Mouse (Mus musculus) limb, embryonic 14.5 days (tissue): ENCODE measurements at regions not wholly inside any gene's neighbourhood (a gene's known extent, or its start where the extent isn't known, plus 50 kb on each side); places are given as distances from the start of the nearest gene placed in this dataset.

Experiments
- ATAC-seq: fragments of 200-750 bp; cut with Nextera tagmentation; 2 replicates; pipeline ENCODE4 v1.8.0; 2017; ENCODE audit warnings: low read depth, moderate number of reproducible peaks, moderate TSS enrichment; ENCODE audit not compliant: low FRiP score
- DNase-seq: peaks from one replicate; pipeline ENCODE4 v3.0.0-alpha.2; 2015; ENCODE audit warnings: low spot score
- H3K27ac ChIP-seq: fragments of 300-500 bp; sonication (generic); replicated peaks from 2 replicates; pipeline ENCODE4 v1.5.1; 2014; ENCODE audit warnings: low read depth, mild to moderate bottlenecking, low read length, moderate library complexity, mixed read lengths
- H3K27me3 ChIP-seq: fragments of 300-500 bp; sonication (generic); 2 replicates; pipeline ENCODE4 v1.6.1; 2014; ENCODE audit warnings: low read length, mixed read lengths; ENCODE audit not compliant: control insufficient read depth, insufficient read depth
- H3K36me3 ChIP-seq: fragments of 300-500 bp; sonication (generic); 2 replicates; pipeline ENCODE4 v1.6.1; 2014; ENCODE audit warnings: mild to moderate bottlenecking, low read length, moderate library complexity, mixed read lengths; ENCODE audit not compliant: control insufficient read depth, insufficient read depth
- H3K4me1 ChIP-seq: fragments of 300-500 bp; sonication (generic); 2 replicates; pipeline ENCODE4 v1.6.1; 2014; ENCODE audit warnings: antibody characterized with exemption, low read length, mixed read lengths; ENCODE audit not compliant: control insufficient read depth, insufficient read depth
- H3K4me2 ChIP-seq: fragments of 300-500 bp; sonication (generic); replicated peaks from 2 replicates; pipeline ENCODE4 v1.6.1; 2014; ENCODE audit warnings: low read depth, mild to moderate bottlenecking, low read length, moderate library complexity; ENCODE audit not compliant: severe bottlenecking
- H3K4me3 ChIP-seq: fragments of 300-500 bp; sonication (generic); replicated peaks from 2 replicates; pipeline ENCODE4 v1.5.1; 2014; ENCODE audit warnings: low read length
- H3K9ac ChIP-seq: fragments of 300-500 bp; sonication (generic); 2 replicates; pipeline ENCODE4 v1.6.1; 2014; ENCODE audit warnings: mild to moderate bottlenecking, low read depth, low read length, moderate library complexity; ENCODE audit not compliant: severe bottlenecking
- H3K9me3 ChIP-seq: fragments of 300-500 bp; sonication (generic); 2 replicates; pipeline ENCODE4 v1.6.1; 2016; ENCODE audit warnings: low read length; ENCODE audit not compliant: control insufficient read depth
- POLR2A ChIP-seq: fragments of 200-500 bp; IDR thresholded peaks from 2 replicates; pipeline ENCODE4 v1.8.0; 2012; ENCODE audit warnings: inconsistent platforms, mild to moderate bottlenecking, moderate library complexity, borderline replicate concordance; ENCODE audit not compliant: insufficient read depth, insufficient read length; ENCODE audit errors: extremely low read depth
- WGBS: fragments of 180-500 bp; shearing (Covaris S2); extraction: QIAGEN DNeasy Blood & Tissue Kit; methylation state at CpG from one replicate; pipeline ENCODE4 v1.1.7; 2014; 5-methylcytosine and 5-hydroxymethylcytosine counted together

- no peaks in the 10 kb centered on the region for H3K27me3 ChIP-seq
- H3K9me3 ChIP-seq, result no peaks in the 10 kb centered on the region
- no peak overlapping the region for H3K27ac ChIP-seq
- DNase-seq (no peak), ATAC-seq (no peak)
- H3K4me2 ChIP-seq, result no peak overlapping the region
- peaks cover 2% of the 10 kb centered on the region for H3K4me1 ChIP-seq
- TF ChIP-seq POLR2A, result no peak
- H3K9ac ChIP-seq, result no peak overlapping the region
- H3K36me3 ChIP-seq, result no peaks in the 10 kb centered on the region
- WGBS, result 72% methylated on average over 13 of the region's 13 CpGs
- no peak overlapping the region for H3K4me3 ChIP-seq
Observed at GRCm38 (mm10) chr1:59414401-59415210, 67.6 kb upstream of the Fzd7 start.

- Histone ChIP-seq H3K27me3 (no peaks in the 10 kb centered on the region), H3K4me2 (no peak overlapping the region), H3K9ac (no peak overlapping the region), H3K4me1 (no peaks in the 10 kb centered on the region), H3K36me3 (no peaks in the 10 kb centered on the region), H3K27ac (no peak overlapping the region), H3K9me3 (no peaks in the 10 kb centered on the region), H3K4me3 (no peak overlapping the region)
- ATAC-seq (no peak), DNase-seq (no peak)
- no peak for TF ChIP-seq POLR2A
- 80% methylated on average over 11 of the region's 11 CpGs for WGBS
Observed at GRCm38 (mm10) chr1:59415733-59416312, 66.4 kb upstream of the Fzd7 start.

- H3K36me3 ChIP-seq, result no peaks in the 10 kb centered on the region
- H3K4me1 ChIP-seq, result no peaks in the 10 kb centered on the region
- TF ChIP-seq POLR2A, result no peak
- H3K9me3 ChIP-seq, result no peaks in the 10 kb centered on the region
- H3K9ac ChIP-seq, result no peak overlapping the region
- H3K27ac ChIP-seq, result no peak overlapping the region
- no peak overlapping the region for H3K4me2 ChIP-seq
- DNase-seq (no peak), ATAC-seq (no peak)
- WGBS, result 47% methylated on average over 1 of the region's 1 CpGs
- H3K27me3 ChIP-seq, result no peaks in the 10 kb centered on the region
- H3K4me3 ChIP-seq, result no peak overlapping the region
Observed at GRCm38 (mm10) chr1:59417317-59417716, 64.9 kb upstream of the Fzd7 start.

- WGBS, result 48% methylated on average over 3 of the region's 3 CpGs
Observed at GRCm38 (mm10) chr1:59417962-59418361, 64.3 kb upstream of the Fzd7 start.

GRCm38 (mm10) chr1:59418748-59419147 is 63.5 kb upstream of the Fzd7 start:
- no peak overlapping the region for H3K9ac ChIP-seq
- no peak overlapping the region for H3K27ac ChIP-seq
- H3K27me3 ChIP-seq, result no peaks in the 10 kb centered on the region
- no peak overlapping the region for H3K4me3 ChIP-seq
- H3K36me3 ChIP-seq, result no peaks in the 10 kb centered on the region
- TF ChIP-seq POLR2A, result no peak
- peaks cover 7% of the 10 kb centered on the region; the same call in 1 of the 2 replicates for H3K4me1 ChIP-seq
- DNase-seq (no peak), ATAC-seq (no peak)
- H3K9me3 ChIP-seq, result no peaks in the 10 kb centered on the region
- H3K4me2 ChIP-seq, result no peak overlapping the region
- 85% methylated on average over 9 of the region's 9 CpGs for WGBS

More at GRCm38 (mm10) chr1:59417962-59418361, 64.3 kb upstream of the Fzd7 start:
- no peak for TF ChIP-seq POLR2A
- H3K4me2 ChIP-seq, result no peak overlapping the region
- no peak overlapping the region for H3K9ac ChIP-seq
- H3K27me3 ChIP-seq, result no peaks in the 10 kb centered on the region
- no peak for ATAC-seq
- H3K9me3 ChIP-seq, result no peaks in the 10 kb centered on the region
- H3K4me1 ChIP-seq, result peaks cover 3% of the 10 kb centered on the region; the same call in 1 of the 2 replicates
- H3K27ac ChIP-seq, result no peak overlapping the region
- no peak for DNase-seq
- no peak overlapping the region for H3K4me3 ChIP-seq
- no peaks in the 10 kb centered on the region for H3K36me3 ChIP-seq
